Mouse (Mus musculus) adrenal gland, postnatal 36 days (tissue): ENCODE results near the gene Gse1. TPM values are rescaled to one million over a fixed set of nuclear protein-coding genes. Genes with fewer than 3 reads are reported as not detected.

ENCODE experiments used
- DNase-seq, 2 experiments: peaks; one replicate each; pipeline ENCODE4 v3.0.0; 2021; ENCODE audit warnings: mixed read lengths in 1 of 2
- total RNA-seq, 2 experiments: library from RNA; stranded (reverse); gene quantifications; 2 replicates each; pipeline ENCODE4 v1.2.3; 2021

Gene Gse1
- total RNA-seq, 2 experiments from 2014 or later: 25.9 to 30.2 TPM

- DNase-seq: no peak
These were observed 268.2 kb downstream of the Gse1 start for GRCm38 (mm10) chr8:120496478-120496877.

- DNase-seq: no peak
These were observed 269.3 kb downstream of the Gse1 start for GRCm38 (mm10) chr8:120497503-120497946.

GRCm38 (mm10) chr8:120498349-120498831, 270.1 kb downstream of the Gse1 start:
- no peak for DNase-seq

- DNase-seq: peak; percentile 95 to 96
These were observed 270.8 kb downstream of the Gse1 start for GRCm38 (mm10) chr8:120498926-120499605.

GRCm38 (mm10) chr8:120500701-120501261, 272.5 kb downstream of the Gse1 start:
- DNase-seq: peak in 1 of 2 experiments; percentile 68

GRCm38 (mm10) chr8:120501426-120501825, 273.2 kb downstream of the Gse1 start:
- no peak for DNase-seq

- no peak for DNase-seq
These were observed 274.2 kb downstream of the Gse1 start for GRCm38 (mm10) chr8:120502428-120502827.

GRCm38 (mm10) chr8:120504251-120505081, 276.2 kb downstream of the Gse1 start:
- peak; percentile 85 to 89 for DNase-seq

GRCm38 (mm10) chr8:120505082-120505511, 276.8 kb downstream of the Gse1 start:
- no peak for DNase-seq

- no peak for DNase-seq
These were observed 277.5 kb downstream of the Gse1 start for GRCm38 (mm10) chr8:120505619-120506310.

- no peak for DNase-seq
These were observed 278.3 kb downstream of the Gse1 start for GRCm38 (mm10) chr8:120506562-120506961.

GRCm38 (mm10) chr8:120507290-120507689, 279.0 kb downstream of the Gse1 start:
- DNase-seq: no peak

GRCm38 (mm10) chr8:120509136-120510034, 281.1 kb downstream of the Gse1 start:
- no peak for DNase-seq

GRCm38 (mm10) chr8:120510035-120510416, 281.8 kb downstream of the Gse1 start:
- no peak for DNase-seq

GRCm38 (mm10) chr8:120510863-120511457, 282.7 kb downstream of the Gse1 start:
- DNase-seq: no peak

- DNase-seq: peak; percentile 58 to 60
These were observed 283.5 kb downstream of the Gse1 start for GRCm38 (mm10) chr8:120511737-120512136.

- DNase-seq: no peak
These were observed 284.1 kb downstream of the Gse1 start for GRCm38 (mm10) chr8:120512326-120512725.

- no peak for DNase-seq
These were observed 284.9 kb downstream of the Gse1 start for GRCm38 (mm10) chr8:120513145-120513544.

GRCm38 (mm10) chr8:120513638-120514461, 285.6 kb downstream of the Gse1 start:
- no peak for DNase-seq

- DNase-seq: no peak
These were observed 287.0 kb downstream of the Gse1 start for GRCm38 (mm10) chr8:120515214-120515613.
